Mouse (Mus musculus) hindbrain, embryonic 16.5 days (tissue): ENCODE measurements around the gene Lta. TPM values are rescaled to one million over a fixed set of nuclear protein-coding genes. Genes with fewer than 3 reads are reported as not detected.

Source experiments
- ATAC-seq: fragments of 200-750 bp; cut with Nextera tagmentation; 2 replicates; pipeline ENCODE4 v1.8.0; 2017; ENCODE audit warnings: moderate TSS enrichment, moderate library complexity
- H3K27ac ChIP-seq: fragments of 300-500 bp; sonication (generic); 2 replicates; pipeline ENCODE4 v1.5.1; 2014; ENCODE audit warnings: low read depth, mild to moderate bottlenecking, control low read depth, low read length, moderate library complexity
- H3K27me3 ChIP-seq: fragments of 300-500 bp; sonication (generic); replicated peaks from 2 replicates; pipeline ENCODE4 v1.6.1; 2014; ENCODE audit warnings: low read length; ENCODE audit not compliant: control insufficient read depth, insufficient read depth
- H3K36me3 ChIP-seq: fragments of 300-500 bp; sonication (generic); 2 replicates; pipeline ENCODE4 v1.6.1; 2014; ENCODE audit warnings: mild to moderate bottlenecking, low read length, moderate library complexity, mixed read lengths; ENCODE audit not compliant: control insufficient read depth, insufficient read depth
- H3K4me1 ChIP-seq: fragments of 300-500 bp; sonication (generic); 2 replicates; pipeline ENCODE4 v1.6.1; 2014; ENCODE audit warnings: low read depth, low read length; ENCODE audit not compliant: control insufficient read depth, insufficient read depth
- H3K4me2 ChIP-seq: fragments of 300-500 bp; sonication (generic); 2 replicates; pipeline ENCODE4 v1.6.1; 2014; ENCODE audit warnings: mild to moderate bottlenecking, low read length, control low read depth, moderate library complexity
- H3K4me3 ChIP-seq: fragments of 300-500 bp; sonication (generic); 2 replicates; pipeline ENCODE4 v1.5.1; 2014; ENCODE audit warnings: mild to moderate bottlenecking, low read length, control low read depth, moderate library complexity
- H3K9ac ChIP-seq: fragments of 300-500 bp; sonication (generic); 2 replicates; pipeline ENCODE4 v1.6.1; 2014; ENCODE audit warnings: low read depth, mild to moderate bottlenecking, control low read depth, low read length, moderate library complexity
- H3K9me3 ChIP-seq: fragments of 300-500 bp; sonication (generic); 2 replicates; pipeline ENCODE4 v1.6.1; 2014; ENCODE audit warnings: mild to moderate bottlenecking, low read length, moderate library complexity; ENCODE audit not compliant: control insufficient read depth
- WGBS: fragments of 180-500 bp; shearing (Covaris S2); extraction: QIAGEN DNeasy Blood & Tissue Kit; methylation state at CpG from one replicate; pipeline ENCODE4 v1.1.7; 2014; 5-methylcytosine and 5-hydroxymethylcytosine counted together
- polyA plus RNA-seq: library from polyadenylated mRNA; unstranded; fragments of >200 nt; fragmentation: Nextera tagmentation; extraction: Ambion mirVana; gene quantifications from 2 replicates; pipeline ENCODE4 v1.2.1, GENCODE M21; 2015

The Lta gene
- polyA plus RNA-seq, 1 experiment from 2014 or later: 0.80 TPM

- H3K4me3 ChIP-seq: no peak overlapping the region
- no peak for ATAC-seq
- no peak overlapping the region for H3K27ac ChIP-seq
- no peak overlapping the region for H3K9ac ChIP-seq
- H3K27me3 ChIP-seq: peaks cover 23% of the 10 kb centered on the region
- no peaks in the 10 kb centered on the region for H3K36me3 ChIP-seq
- H3K4me2 ChIP-seq: no peak overlapping the region
- H3K4me1 ChIP-seq: peaks cover 7% of the 10 kb centered on the region; the same call in 1 of the 2 replicates
- H3K9me3 ChIP-seq: no peaks in the 10 kb centered on the region
- WGBS: 89% methylated on average over 11 of the region's 11 CpGs
Observed at GRCm38 (mm10) chr17:35200398-35200797, 4.8 kb downstream of the Lta start.

GRCm38 (mm10) chr17:35198946-35199345 lies 6.2 kb downstream of the Lta start:
- 34% methylated on average over 8 of the region's 8 CpGs for WGBS
- H3K4me1 ChIP-seq: peaks cover 8% of the 10 kb centered on the region; the same call in 1 of the 2 replicates
- peaks cover 31% of the 10 kb centered on the region for H3K27me3 ChIP-seq
- H3K4me2 ChIP-seq: no peak overlapping the region
- H3K4me3 ChIP-seq: no peak overlapping the region
- no peaks in the 10 kb centered on the region for H3K36me3 ChIP-seq
- no peaks in the 10 kb centered on the region for H3K9me3 ChIP-seq
- no peak overlapping the region for H3K27ac ChIP-seq
- no peak overlapping the region for H3K9ac ChIP-seq
- ATAC-seq: no peak

GRCm38 (mm10) chr17:35198029-35198428 lies 7.1 kb downstream of the Lta start:
- Histone ChIP-seq H3K9me3 (no peaks in the 10 kb centered on the region), H3K4me1 (peaks cover 8% of the 10 kb centered on the region; the same call in 1 of the 2 replicates), H3K9ac (no peak overlapping the region), H3K36me3 (no peaks in the 10 kb centered on the region), H3K27ac (no peak overlapping the region), H3K4me2 (no peak overlapping the region), H3K4me3 (no peak overlapping the region), H3K27me3 (peaks cover 31% of the 10 kb centered on the region)
- ATAC-seq: no peak
- 76% methylated on average over 7 of the region's 7 CpGs for WGBS

- Histone ChIP-seq H3K36me3 (no peaks in the 10 kb centered on the region), H3K9ac (no peak overlapping the region), H3K4me3 (no peak overlapping the region), H3K27ac (no peak overlapping the region), H3K9me3 (no peaks in the 10 kb centered on the region), H3K27me3 (peaks cover 31% of the 10 kb centered on the region), H3K4me1 (peaks cover 8% of the 10 kb centered on the region; the same call in 1 of the 2 replicates), H3K4me2 (no peak overlapping the region)
- WGBS: 50% methylated on average over 6 of the region's 6 CpGs
- no peak for ATAC-seq
Observed at GRCm38 (mm10) chr17:35197126-35197525, 8.0 kb downstream of the Lta start.

- Histone ChIP-seq H3K27ac (no peak overlapping the region), H3K4me1 (peaks cover 8% of the 10 kb centered on the region; the same call in 1 of the 2 replicates), H3K36me3 (no peaks in the 10 kb centered on the region), H3K4me3 (peak overlapping the region; percentile 47), H3K9me3 (no peaks in the 10 kb centered on the region), H3K9ac (no peak overlapping the region), H3K27me3 (peaks cover 29% of the 10 kb centered on the region), H3K4me2 (peak overlapping the region; percentile 80)
- ATAC-seq: no peak
- 30% methylated on average over 9 of the region's 9 CpGs for WGBS
Observed at GRCm38 (mm10) chr17:35196321-35196641, 8.9 kb downstream of the Lta start.

- Histone ChIP-seq H3K27me3 (peaks cover 29% of the 10 kb centered on the region), H3K9me3 (no peaks in the 10 kb centered on the region), H3K4me2 (peak overlapping the region; percentile 80), H3K27ac (no peak overlapping the region), H3K4me3 (peak overlapping the region; percentile 47), H3K4me1 (peaks cover 8% of the 10 kb centered on the region; the same call in 1 of the 2 replicates), H3K36me3 (no peaks in the 10 kb centered on the region), H3K9ac (peak overlapping the region; percentile 56)
- peak; percentile 76 for ATAC-seq
- WGBS: 2% methylated on average over 65 of the region's 66 CpGs
Observed at GRCm38 (mm10) chr17:35195631-35196320, 9.4 kb downstream of the Lta start.

- H3K27ac ChIP-seq: no peak overlapping the region
- peaks cover 25% of the 10 kb centered on the region for H3K27me3 ChIP-seq
- WGBS: 46% methylated on average over 19 of the region's 19 CpGs
- H3K4me2 ChIP-seq: peak overlapping the region; percentile 80
- H3K4me3 ChIP-seq: peak overlapping the region; percentile 47
- no peaks in the 10 kb centered on the region for H3K9me3 ChIP-seq
- H3K9ac ChIP-seq: peak overlapping the region; percentile 56
- ATAC-seq: no peak
- no peaks in the 10 kb centered on the region for H3K36me3 ChIP-seq
- peaks cover 8% of the 10 kb centered on the region; the same call in 1 of the 2 replicates for H3K4me1 ChIP-seq
Observed at GRCm38 (mm10) chr17:35194844-35195630, 10.1 kb downstream of the Lta start.

GRCm38 (mm10) chr17:35193881-35194843 lies 11.0 kb downstream of the Lta start, which contains the start of gene Ltb:
Ltb (plus strand) TSS chr17:35194439.
- Histone ChIP-seq H3K4me3 (peak within 1 kb of the TSS; percentile 47), H3K9ac (no peak within 1 kb of the TSS)

More at GRCm38 (mm10) chr17:35193881-35194843, 11.0 kb downstream of the Lta start, which contains the start of gene Ltb:
- Histone ChIP-seq H3K9me3 (no peaks in the 10 kb centered on the region), H3K27ac (no peak within 1 kb of the TSS), H3K27me3 (peaks cover 25% of the 10 kb centered on the region), H3K36me3 (no peaks in the 10 kb centered on the region), H3K4me1 (peaks cover 8% of the 10 kb centered on the region; the same call in 1 of the 2 replicates), H3K4me2 (peak within 1 kb of the TSS; percentile 80; the same call in 1 of the 2 replicates)
- no peak for ATAC-seq
- 69% methylated on average over 25 of the region's 28 CpGs for WGBS
